Mouse (Mus musculus): ENCODE data around the gene Ttc14. TPM values are rescaled to one million over a fixed set of nuclear protein-coding genes. Genes with fewer than 3 reads are reported as not detected.

Ttc14 gene
- total RNA-seq (2021), result 10 to 100 TPM; 66.9 to 84.5 TPM
- long read RNA-seq, experiment 1, full-length matches to known transcripts, result 72 of 115 reads
- long read RNA-seq, experiment 1, partial matches to known transcripts, result 9 of 115 reads
- long read RNA-seq, experiment 1, other reads (novel, unspliced or antisense), result 34 of 115 reads
- long read RNA-seq, experiment 2, full-length matches to known transcripts, result 29 of 49 reads
- long read RNA-seq, experiment 2, partial matches to known transcripts, result 2 of 49 reads
- long read RNA-seq, experiment 2, other reads (novel, unspliced or antisense), result 18 of 49 reads

GRCm38 (mm10) chr3:33799617-33800512 is at the start of gene Ttc14:
Gene Ttc14, plus strand, starts transcription at chr3:33799832.
- peak; percentile 98 to 99 for DNase-seq (ENCODE audit: low spot score in 2 of 2)

- DNase-seq (ENCODE audit: low spot score in 2 of 2), result no peak
Measured at GRCm38 (mm10) chr3:33790975-33791374, 8.7 kb upstream of the Ttc14 start.

- no peak for DNase-seq (ENCODE audit: low spot score in 2 of 2)
Measured at GRCm38 (mm10) chr3:33800513-33800820, 835 bp downstream of the Ttc14 start.

- no peak for DNase-seq (ENCODE audit: low spot score in 2 of 2)
Measured at GRCm38 (mm10) chr3:33807151-33807550, 7.5 kb downstream of the Ttc14 start.

GRCm38 (mm10) chr3:33824135-33824946 is 24.7 kb downstream of the Ttc14 start:
- DNase-seq (ENCODE audit: low spot score in 2 of 2), result peak; percentile 16 to 20

- DNase-seq (ENCODE audit: low spot score in 2 of 2), result no peak
Measured at GRCm38 (mm10) chr3:33832351-33832750, 32.7 kb downstream of the Ttc14 start.

GRCm38 (mm10) chr3:33836576-33836975 is 36.9 kb downstream of the Ttc14 start:
- no peak for DNase-seq (ENCODE audit: low spot score in 2 of 2)

GRCm38 (mm10) chr3:33838877-33839276 is 39.2 kb downstream of the Ttc14 start:
- no peak for DNase-seq (ENCODE audit: low spot score in 2 of 2)

GRCm38 (mm10) chr3:33843801-33844632 is 44.4 kb downstream of the Ttc14 start, which contains the start of gene Ccdc39:
Gene Ccdc39, minus strand, starts transcription at chr3:33844310.
- DNase-seq (ENCODE audit: low spot score in 2 of 2), result peak; percentile 77 to 86

GRCm38 (mm10) chr3:33846639-33847038 is 47.0 kb downstream of the Ttc14 start:
- DNase-seq (ENCODE audit: low spot score in 2 of 2), result no peak

- DNase-seq (ENCODE audit: low spot score in 2 of 2), result no peak
Measured at GRCm38 (mm10) chr3:33850856-33851255, 51.2 kb downstream of the Ttc14 start.

- DNase-seq (ENCODE audit: low spot score in 2 of 2), result no peak
Measured at GRCm38 (mm10) chr3:33853062-33853461, 53.4 kb downstream of the Ttc14 start.

- DNase-seq (ENCODE audit: low spot score in 2 of 2), result no peak
Measured at GRCm38 (mm10) chr3:33858939-33859338, 59.3 kb downstream of the Ttc14 start.

GRCm38 (mm10) chr3:33864000-33864540 is 64.4 kb downstream of the Ttc14 start:
- no peak for DNase-seq (ENCODE audit: low spot score in 2 of 2)

Other genes with a start within 250 kb of the Ttc14 start
- gene Ccdc39, start 44.5 kb downstream of the Ttc14 start, total RNA-seq (2021), result 10 to 100 TPM; 22.1 to 22.6 TPM
- 10 to 100 TPM; 77.5 to 79.6 TPM for gene Fxr1, start 220.1 kb downstream of the Ttc14 start, total RNA-seq (2021)